Mouse (Mus musculus): ENCODE data around the gene Ptprm. TPM values are rescaled to one million over a fixed set of nuclear protein-coding genes. Genes with fewer than 3 reads are reported as not detected.

Gene Ptprm
- polyA plus RNA-seq, 1 experiment from 2014 or later, result 13.7 TPM

DNA sequence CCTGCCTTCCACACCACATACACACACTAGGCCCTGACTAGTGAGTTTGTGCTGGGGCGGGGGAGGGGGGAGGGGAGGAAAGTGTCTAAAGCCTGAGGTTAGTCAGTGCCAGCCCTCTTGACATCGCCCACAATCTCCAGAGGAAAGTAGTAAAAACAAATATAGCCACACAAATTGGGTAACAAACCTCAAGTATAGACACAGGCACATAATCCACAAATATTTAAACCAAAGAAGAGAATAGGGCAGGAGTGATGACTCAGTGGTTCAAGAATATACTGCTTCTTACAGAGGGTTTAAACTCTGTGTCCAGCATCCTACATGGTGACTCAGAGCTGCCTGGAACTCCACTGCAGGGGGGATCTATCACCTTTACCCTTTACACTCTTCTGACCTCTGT lies 203.8 kb downstream of the Ptprm start:
- Histone ChIP-seq H3K4me3 (replicated peaks; ENCODE audit: low read length) (no peak overlapping the region), H3K27ac (ENCODE audit: low read length) (no peak overlapping the region), H3K9me3 (ENCODE audit: control insufficient read depth, low read length) (no peaks in the 10 kb centered on the region), H3K27me3 (replicated peaks; ENCODE audit: control insufficient read depth, insufficient read depth, low read length) (no peaks in the 10 kb centered on the region), H3K9ac (replicated peaks; ENCODE audit: low read depth, low read length) (no peak overlapping the region), H3K36me3 (ENCODE audit: control insufficient read depth, insufficient read depth) (no peaks in the 10 kb centered on the region), H3K4me1 (replicated peaks; ENCODE audit: control insufficient read depth, insufficient read depth, low read length) (no peaks in the 10 kb centered on the region), H3K4me2 (ENCODE audit: low read length) (no peak overlapping the region)
- ATAC-seq, result no peak
- WGBS, result 96% methylated on average over 2 of the region's 2 CpGs

DNA sequence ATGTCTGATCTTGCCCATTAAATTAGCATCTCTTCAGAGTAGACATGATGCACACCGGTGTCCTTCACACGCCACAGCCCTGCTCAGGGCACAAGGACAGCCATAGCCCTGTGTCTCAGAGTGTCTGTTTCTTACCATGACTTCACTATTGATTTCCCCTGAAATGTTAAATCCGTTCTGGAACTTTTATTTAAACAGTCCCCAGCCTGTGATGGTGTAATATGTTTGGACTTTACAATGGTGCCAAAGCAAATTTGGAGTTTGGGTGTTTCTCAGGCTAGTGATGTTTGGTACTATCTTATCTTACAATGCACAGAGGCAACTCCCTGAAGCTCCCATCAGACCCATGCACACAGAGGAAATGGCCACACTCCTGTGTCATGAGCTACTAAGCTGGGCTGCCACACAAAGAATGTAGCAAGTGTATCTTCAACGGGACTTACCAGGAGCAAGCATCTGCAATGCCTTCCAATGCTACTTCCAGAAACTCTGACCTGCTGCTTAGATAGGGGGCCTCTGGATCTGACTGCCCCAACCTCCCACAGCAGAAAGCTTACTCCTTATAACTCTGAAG lies 212.0 kb downstream of the Ptprm start:
- H3K4me3 ChIP-seq (replicated peaks; ENCODE audit: low read length), result no peak overlapping the region
- no peak overlapping the region for H3K27ac ChIP-seq (ENCODE audit: low read length)
- H3K36me3 ChIP-seq (ENCODE audit: control insufficient read depth, insufficient read depth), result no peaks in the 10 kb centered on the region
- H3K9ac ChIP-seq (replicated peaks; ENCODE audit: low read depth, low read length), result no peak overlapping the region
- no peaks in the 10 kb centered on the region for H3K9me3 ChIP-seq (ENCODE audit: control insufficient read depth, low read length)
- no peaks in the 10 kb centered on the region for H3K27me3 ChIP-seq (replicated peaks; ENCODE audit: control insufficient read depth, insufficient read depth, low read length)
- 89% methylated on average over 4 of the region's 4 CpGs for WGBS
- ATAC-seq, result no peak
- H3K4me2 ChIP-seq (ENCODE audit: low read length), result no peak overlapping the region
- no peaks in the 10 kb centered on the region for H3K4me1 ChIP-seq (replicated peaks; ENCODE audit: control insufficient read depth, insufficient read depth, low read length)

DNA sequence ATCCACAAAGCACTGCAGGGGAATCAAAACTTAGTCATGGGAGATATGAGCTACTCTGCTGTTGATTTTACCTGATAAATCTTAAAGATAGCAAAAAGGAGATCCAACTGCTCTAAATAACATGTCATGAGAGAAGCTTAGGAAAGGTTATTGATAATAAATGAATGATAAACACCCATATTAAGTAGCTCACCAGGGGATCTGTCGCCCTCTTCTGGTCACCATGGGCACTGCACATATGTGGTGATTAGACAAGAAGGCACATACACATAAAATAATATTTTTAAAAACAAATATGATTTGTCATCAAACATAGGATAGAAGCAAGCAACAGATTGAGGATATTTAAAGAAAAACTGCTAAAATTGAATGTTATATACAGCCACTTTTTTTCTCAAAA lies 213.8 kb downstream of the Ptprm start:
- 43% methylated on average over 1 of the region's 1 CpGs for WGBS
- Histone ChIP-seq H3K9ac (replicated peaks; ENCODE audit: low read depth, low read length) (no peak overlapping the region), H3K36me3 (ENCODE audit: control insufficient read depth, insufficient read depth) (no peaks in the 10 kb centered on the region), H3K4me2 (ENCODE audit: low read length) (no peak overlapping the region), H3K27me3 (replicated peaks; ENCODE audit: control insufficient read depth, insufficient read depth, low read length) (no peaks in the 10 kb centered on the region), H3K4me3 (replicated peaks; ENCODE audit: low read length) (no peak overlapping the region), H3K4me1 (replicated peaks; ENCODE audit: control insufficient read depth, insufficient read depth, low read length) (no peaks in the 10 kb centered on the region), H3K9me3 (ENCODE audit: control insufficient read depth, low read length) (no peaks in the 10 kb centered on the region), H3K27ac (ENCODE audit: low read length) (no peak overlapping the region)
- ATAC-seq, result no peak

DNA sequence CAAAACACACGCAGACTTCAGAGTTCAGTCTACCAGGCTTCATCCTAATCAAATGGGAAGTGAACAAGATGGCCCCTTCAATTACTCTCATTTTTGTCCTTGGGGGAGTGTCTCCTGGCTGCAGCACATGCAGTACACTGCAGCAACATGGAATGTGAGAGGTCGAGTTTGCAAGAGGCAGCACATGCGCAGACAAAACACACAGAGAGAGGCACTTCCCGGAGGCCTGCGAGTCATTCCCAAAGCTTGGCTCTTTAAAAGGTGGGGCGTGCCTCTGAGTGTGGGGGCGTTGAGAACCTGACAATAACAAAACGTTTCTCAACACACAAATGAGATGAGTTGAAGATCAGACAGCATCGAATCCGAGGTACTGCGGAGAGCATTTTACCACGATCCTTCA lies 215.3 kb downstream of the Ptprm start:
- H3K27ac ChIP-seq (ENCODE audit: low read length), result no peak overlapping the region
- H3K27me3 ChIP-seq (replicated peaks; ENCODE audit: control insufficient read depth, insufficient read depth, low read length), result no peaks in the 10 kb centered on the region
- H3K9me3 ChIP-seq (ENCODE audit: control insufficient read depth, low read length), result no peaks in the 10 kb centered on the region
- ATAC-seq, result no peak
- H3K36me3 ChIP-seq (ENCODE audit: control insufficient read depth, insufficient read depth), result no peaks in the 10 kb centered on the region
- H3K4me3 ChIP-seq (replicated peaks; ENCODE audit: low read length), result no peak overlapping the region
- no peak overlapping the region for H3K4me2 ChIP-seq (ENCODE audit: low read length)
- H3K9ac ChIP-seq (replicated peaks; ENCODE audit: low read depth, low read length), result no peak overlapping the region
- WGBS, result 76% methylated on average over 12 of the region's 12 CpGs
- no peaks in the 10 kb centered on the region for H3K4me1 ChIP-seq (replicated peaks; ENCODE audit: control insufficient read depth, insufficient read depth, low read length)

DNA sequence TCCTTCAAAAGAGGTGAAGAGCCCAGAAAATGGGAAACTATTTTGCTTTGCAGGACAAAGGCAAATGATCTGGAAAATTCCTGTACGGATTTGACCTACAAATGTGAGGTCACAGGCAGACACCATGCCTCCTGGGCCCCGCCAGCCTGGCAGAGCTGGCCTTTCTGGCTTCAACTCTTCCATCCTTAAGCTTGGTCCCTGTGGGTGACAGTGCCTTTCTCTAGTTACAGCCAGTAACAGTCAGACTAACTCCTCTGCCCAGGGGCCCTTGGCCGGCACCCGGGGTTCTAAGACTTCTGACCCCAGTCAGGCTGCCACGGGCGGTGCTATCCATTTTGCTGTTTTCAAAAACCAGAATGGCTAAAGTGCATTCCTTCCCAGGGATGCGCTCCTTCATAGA lies 217.4 kb downstream of the Ptprm start:
- H3K36me3 ChIP-seq (ENCODE audit: control insufficient read depth, insufficient read depth), result no peaks in the 10 kb centered on the region
- no peak overlapping the region for H3K4me3 ChIP-seq (replicated peaks; ENCODE audit: low read length)
- 91% methylated on average over 7 of the region's 7 CpGs for WGBS
- H3K9me3 ChIP-seq (ENCODE audit: control insufficient read depth, low read length), result no peaks in the 10 kb centered on the region
- H3K27me3 ChIP-seq (replicated peaks; ENCODE audit: control insufficient read depth, insufficient read depth, low read length), result no peaks in the 10 kb centered on the region
- no peak for ATAC-seq
- H3K27ac ChIP-seq (ENCODE audit: low read length), result no peak overlapping the region
- no peak overlapping the region for H3K9ac ChIP-seq (replicated peaks; ENCODE audit: low read depth, low read length)
- H3K4me1 ChIP-seq (replicated peaks; ENCODE audit: control insufficient read depth, insufficient read depth, low read length), result peaks cover 9% of the 10 kb centered on the region
- H3K4me2 ChIP-seq (ENCODE audit: low read length), result no peak overlapping the region

DNA sequence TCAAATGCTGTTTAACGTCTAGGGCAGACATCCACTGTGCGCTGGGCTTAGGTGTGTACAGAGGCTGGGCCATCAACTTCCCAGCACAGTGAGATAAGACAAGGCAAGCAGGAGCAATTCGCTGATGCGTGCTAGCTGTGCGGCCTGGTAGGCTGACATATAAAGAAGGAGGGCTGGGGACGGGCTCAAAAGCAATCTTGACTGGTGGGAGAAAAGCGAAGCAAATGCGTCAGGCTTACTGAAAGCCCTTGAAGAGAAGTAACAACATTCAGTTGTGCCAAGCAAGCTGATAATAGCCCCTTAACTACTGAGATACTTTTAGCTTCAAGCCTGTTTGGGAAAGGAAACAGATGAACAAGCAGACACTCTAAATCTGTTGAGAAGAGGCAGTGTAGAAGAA lies 217.8 kb downstream of the Ptprm start:
- H3K9me3 ChIP-seq (ENCODE audit: control insufficient read depth, low read length), result no peaks in the 10 kb centered on the region
- whole genome bisulfite sequencing, result 64% methylated on average over 8 of the region's 8 CpGs
- H3K36me3 ChIP-seq (ENCODE audit: control insufficient read depth, insufficient read depth), result no peaks in the 10 kb centered on the region
- no peak overlapping the region for H3K4me3 ChIP-seq (replicated peaks; ENCODE audit: low read length)
- peaks cover 9% of the 10 kb centered on the region for H3K4me1 ChIP-seq (replicated peaks; ENCODE audit: control insufficient read depth, insufficient read depth, low read length)
- H3K27ac ChIP-seq (ENCODE audit: low read length), result no peak overlapping the region
- no peak for ATAC-seq
- no peaks in the 10 kb centered on the region for H3K27me3 ChIP-seq (replicated peaks; ENCODE audit: control insufficient read depth, insufficient read depth, low read length)
- H3K9ac ChIP-seq (replicated peaks; ENCODE audit: low read depth, low read length), result no peak overlapping the region
- no peak overlapping the region for H3K4me2 ChIP-seq (ENCODE audit: low read length)

DNA sequence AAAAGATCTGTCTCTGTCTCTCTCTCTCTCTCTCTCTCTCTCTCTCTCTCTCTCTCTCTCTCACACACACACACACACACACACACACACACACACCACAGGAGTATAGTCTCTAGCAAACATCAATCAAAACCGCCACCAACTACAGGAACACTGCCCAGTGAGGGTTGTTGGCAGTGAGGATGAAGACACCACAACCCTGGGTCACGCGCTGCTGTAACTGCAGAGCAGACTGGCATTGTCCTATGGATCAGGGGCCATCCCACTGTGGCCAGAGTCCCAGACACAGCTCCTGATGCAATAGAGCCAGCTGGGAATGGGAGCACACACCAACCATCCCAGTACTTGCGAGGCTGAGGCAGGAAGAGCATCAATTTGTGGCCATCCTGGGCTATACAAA lies 220.0 kb downstream of the Ptprm start:
- Histone ChIP-seq H3K4me2 (ENCODE audit: low read length) (no peak overlapping the region), H3K36me3 (ENCODE audit: control insufficient read depth, insufficient read depth) (no peaks in the 10 kb centered on the region), H3K9ac (replicated peaks; ENCODE audit: low read depth, low read length) (no peak overlapping the region), H3K9me3 (ENCODE audit: control insufficient read depth, low read length) (no peaks in the 10 kb centered on the region), H3K4me1 (replicated peaks; ENCODE audit: control insufficient read depth, insufficient read depth, low read length) (peaks cover 9% of the 10 kb centered on the region), H3K27ac (ENCODE audit: low read length) (no peak overlapping the region), H3K4me3 (replicated peaks; ENCODE audit: low read length) (no peak overlapping the region), H3K27me3 (replicated peaks; ENCODE audit: control insufficient read depth, insufficient read depth, low read length) (no peaks in the 10 kb centered on the region)
- ATAC-seq, result no peak
- 87% methylated on average over 4 of the region's 4 CpGs for WGBS

DNA sequence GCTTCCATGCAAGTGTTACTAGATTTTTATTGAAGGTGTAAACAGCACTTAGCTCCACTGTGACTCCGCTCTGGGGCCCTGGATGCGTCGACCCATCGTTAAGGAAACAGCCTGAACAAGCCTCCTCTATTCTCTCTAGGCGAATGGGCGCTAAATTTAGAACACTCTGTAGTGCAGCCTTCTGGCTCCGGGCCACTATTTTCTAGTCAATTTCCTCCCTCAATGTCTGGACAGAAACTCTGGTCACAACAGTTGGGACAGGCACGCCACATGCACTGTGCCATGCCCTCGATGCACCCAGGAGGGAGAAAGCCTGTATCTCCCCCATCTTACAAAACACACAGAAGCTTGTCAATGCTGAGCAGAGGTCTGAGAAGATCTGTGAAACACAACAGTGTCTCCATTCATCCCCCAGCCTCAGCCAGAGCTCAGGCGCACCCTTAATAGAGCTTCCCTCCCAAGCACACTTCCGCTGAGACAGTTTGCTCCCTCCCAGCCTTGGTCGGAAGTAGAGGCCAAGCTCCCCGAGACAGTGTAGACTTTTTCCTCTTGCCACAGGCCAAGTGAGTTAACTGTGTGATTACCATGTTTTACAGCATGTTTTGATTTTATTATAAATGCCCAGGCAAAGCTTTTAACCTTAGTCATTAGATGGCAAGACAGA lies 220.7 kb downstream of the Ptprm start:
- H3K27ac ChIP-seq (ENCODE audit: low read length), result no peak overlapping the region
- H3K9ac ChIP-seq (replicated peaks; ENCODE audit: low read depth, low read length), result no peak overlapping the region
- ATAC-seq, result peak; percentile 75
- H3K4me1 ChIP-seq (replicated peaks; ENCODE audit: control insufficient read depth, insufficient read depth, low read length), result peaks cover 9% of the 10 kb centered on the region
- WGBS, result 16% methylated on average over 13 of the region's 13 CpGs
- no peaks in the 10 kb centered on the region for H3K27me3 ChIP-seq (replicated peaks; ENCODE audit: control insufficient read depth, insufficient read depth, low read length)
- no peaks in the 10 kb centered on the region for H3K9me3 ChIP-seq (ENCODE audit: control insufficient read depth, low read length)
- no peak overlapping the region for H3K4me3 ChIP-seq (replicated peaks; ENCODE audit: low read length)
- no peaks in the 10 kb centered on the region for H3K36me3 ChIP-seq (ENCODE audit: control insufficient read depth, insufficient read depth)
- H3K4me2 ChIP-seq (ENCODE audit: low read length), result no peak overlapping the region

DNA sequence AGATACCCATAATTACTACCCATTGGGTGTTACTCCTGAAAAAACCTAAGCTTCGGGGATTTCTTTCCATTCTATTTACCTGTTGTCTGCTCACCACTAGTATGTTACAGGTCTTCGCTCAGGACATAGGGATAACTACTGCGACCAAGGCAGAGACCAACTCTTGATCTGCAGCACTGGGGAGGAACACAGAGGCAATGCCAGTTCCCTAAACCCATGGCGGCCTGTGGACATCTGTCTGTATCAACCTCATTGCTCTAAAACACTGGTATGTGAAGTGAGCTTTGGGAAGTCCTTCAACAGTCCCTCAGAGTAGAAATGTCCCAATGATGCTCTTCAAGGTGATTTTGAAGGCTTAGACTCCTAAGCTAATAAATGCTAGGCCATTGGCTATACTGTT lies 221.2 kb downstream of the Ptprm start:
- H3K27ac ChIP-seq (ENCODE audit: low read length), result no peak overlapping the region
- H3K36me3 ChIP-seq (ENCODE audit: control insufficient read depth, insufficient read depth), result no peaks in the 10 kb centered on the region
- H3K4me2 ChIP-seq (ENCODE audit: low read length), result no peak overlapping the region
- peaks cover 9% of the 10 kb centered on the region for H3K4me1 ChIP-seq (replicated peaks; ENCODE audit: control insufficient read depth, insufficient read depth, low read length)
- no peak for ATAC-seq
- H3K27me3 ChIP-seq (replicated peaks; ENCODE audit: control insufficient read depth, insufficient read depth, low read length), result no peaks in the 10 kb centered on the region
- no peaks in the 10 kb centered on the region for H3K9me3 ChIP-seq (ENCODE audit: control insufficient read depth, low read length)
- H3K4me3 ChIP-seq (replicated peaks; ENCODE audit: low read length), result no peak overlapping the region
- no peak overlapping the region for H3K9ac ChIP-seq (replicated peaks; ENCODE audit: low read depth, low read length)
- 95% methylated on average over 4 of the region's 4 CpGs for WGBS

DNA sequence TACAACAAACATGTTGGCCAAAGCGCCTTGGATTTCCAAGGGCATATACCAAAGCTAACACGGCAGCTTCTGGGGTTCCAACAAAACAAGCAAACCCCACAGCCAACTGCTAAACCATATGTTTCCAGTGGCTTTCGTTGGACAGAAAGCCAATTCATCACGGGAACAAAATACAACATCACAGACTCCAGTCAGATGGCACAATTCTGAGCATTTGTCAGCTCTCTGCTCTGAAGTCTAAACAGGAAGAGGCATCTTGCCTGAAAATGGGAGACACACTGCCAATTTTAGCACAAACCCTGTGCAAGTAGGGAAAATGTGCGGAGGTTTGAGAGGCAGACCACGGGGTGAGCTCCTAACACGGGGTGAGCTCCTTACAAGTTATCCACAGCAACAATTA lies 226.7 kb downstream of the Ptprm start:
- Histone ChIP-seq H3K4me1 (replicated peaks; ENCODE audit: control insufficient read depth, insufficient read depth, low read length) (peaks cover 6% of the 10 kb centered on the region; the same call in 1 of the 2 replicates), H3K27me3 (replicated peaks; ENCODE audit: control insufficient read depth, insufficient read depth, low read length) (peaks cover 7% of the 10 kb centered on the region; the same call in 1 of the 2 replicates), H3K9ac (replicated peaks; ENCODE audit: low read depth, low read length) (no peak overlapping the region), H3K4me2 (ENCODE audit: low read length) (no peak overlapping the region), H3K27ac (ENCODE audit: low read length) (no peak overlapping the region), H3K36me3 (ENCODE audit: control insufficient read depth, insufficient read depth) (no peaks in the 10 kb centered on the region), H3K4me3 (replicated peaks; ENCODE audit: low read length) (no peak overlapping the region), H3K9me3 (ENCODE audit: control insufficient read depth, low read length) (no peaks in the 10 kb centered on the region)
- 60% methylated on average over 7 of the region's 7 CpGs for WGBS
- ATAC-seq, result peak; percentile 75
